Mouse (Mus musculus) induced T-regulatory cell, adult 2 months (primary cell): Measurements from ENCODE around the gene Zfp61.

Experiments
- DNase-seq: peaks from one replicate; pipeline ENCODE4 v3.0.0-alpha.2; 2012; ENCODE audit warnings: low read depth

Zfp61 gene

GRCm38 (mm10) chr7:24300771-24301282 is at the start of gene Zfp61:
Zfp61 (minus strand) TSS chr7:24301232.
- peak; percentile 66 for DNase-seq

DNA sequence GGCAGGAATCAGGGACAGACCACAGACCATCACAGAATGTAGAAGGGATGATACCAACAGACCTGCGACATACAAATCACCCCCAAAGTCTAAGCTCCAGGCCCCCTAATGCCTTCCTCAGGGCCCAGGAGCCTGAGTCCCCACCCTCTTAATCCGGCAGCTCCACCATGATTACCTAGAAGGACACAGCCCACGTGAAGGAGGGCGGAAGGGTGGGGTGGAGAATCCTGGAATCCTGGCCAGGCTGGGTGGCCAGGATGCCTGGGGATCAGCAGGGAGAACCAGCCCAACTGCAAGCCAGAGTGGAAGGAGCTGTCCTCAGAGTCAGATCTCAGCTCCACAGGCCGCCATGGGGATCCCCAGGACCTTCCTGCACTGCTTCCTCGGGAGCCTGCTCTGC is 47.9 kb upstream of the Zfp61 start, which contains the start of gene Lypd5:
Gene Lypd5 (plus strand): TSS at position 301 of the 400 bp plus-strand sequence.
- no peak for DNase-seq

GRCm38 (mm10) chr7:24346444-24346843 is 45.4 kb upstream of the Zfp61 start:
- DNase-seq, result no peak

- no peak for DNase-seq
Observed at GRCm38 (mm10) chr7:24343701-24344272, 42.8 kb upstream of the Zfp61 start.

- peak; percentile 51 for DNase-seq
Observed at GRCm38 (mm10) chr7:24338241-24338640, 37.2 kb upstream of the Zfp61 start.

DNA sequence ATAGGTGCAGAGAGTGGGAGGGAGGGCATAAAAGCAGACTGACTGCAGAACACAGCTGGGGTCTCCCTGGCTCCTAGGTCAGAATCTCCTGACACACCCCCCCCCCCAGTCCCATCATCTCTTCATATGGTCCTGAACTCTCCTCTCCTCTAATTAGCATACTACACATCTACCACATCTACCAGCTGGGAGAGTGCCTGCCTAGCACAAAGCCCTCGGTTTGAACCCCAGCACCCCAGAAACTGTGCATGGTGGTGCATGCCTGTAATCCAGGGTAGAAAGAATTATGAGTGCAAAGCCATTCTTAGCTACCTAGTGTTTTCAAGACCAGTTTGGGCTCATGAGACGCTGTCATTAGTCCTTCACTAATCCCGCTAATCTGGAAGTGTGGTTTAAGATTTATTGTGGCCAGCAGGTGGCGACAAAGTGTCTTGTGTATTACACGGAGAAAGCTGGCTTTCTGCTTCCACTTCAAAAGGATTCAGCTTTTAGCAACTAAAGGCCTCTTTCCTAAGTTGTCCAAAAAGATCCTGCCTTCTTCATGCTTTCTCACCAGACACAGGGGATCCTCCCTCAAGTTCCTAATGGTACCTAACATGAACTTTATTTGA is 34.8 kb upstream of the Zfp61 start:
- peak; percentile 89 for DNase-seq

- DNase-seq, result no peak
Observed at GRCm38 (mm10) chr7:24333304-24333986, 32.4 kb upstream of the Zfp61 start, which contains the start of gene Tescl. Tescl (minus strand) TSS chr7:24333936.

DNA sequence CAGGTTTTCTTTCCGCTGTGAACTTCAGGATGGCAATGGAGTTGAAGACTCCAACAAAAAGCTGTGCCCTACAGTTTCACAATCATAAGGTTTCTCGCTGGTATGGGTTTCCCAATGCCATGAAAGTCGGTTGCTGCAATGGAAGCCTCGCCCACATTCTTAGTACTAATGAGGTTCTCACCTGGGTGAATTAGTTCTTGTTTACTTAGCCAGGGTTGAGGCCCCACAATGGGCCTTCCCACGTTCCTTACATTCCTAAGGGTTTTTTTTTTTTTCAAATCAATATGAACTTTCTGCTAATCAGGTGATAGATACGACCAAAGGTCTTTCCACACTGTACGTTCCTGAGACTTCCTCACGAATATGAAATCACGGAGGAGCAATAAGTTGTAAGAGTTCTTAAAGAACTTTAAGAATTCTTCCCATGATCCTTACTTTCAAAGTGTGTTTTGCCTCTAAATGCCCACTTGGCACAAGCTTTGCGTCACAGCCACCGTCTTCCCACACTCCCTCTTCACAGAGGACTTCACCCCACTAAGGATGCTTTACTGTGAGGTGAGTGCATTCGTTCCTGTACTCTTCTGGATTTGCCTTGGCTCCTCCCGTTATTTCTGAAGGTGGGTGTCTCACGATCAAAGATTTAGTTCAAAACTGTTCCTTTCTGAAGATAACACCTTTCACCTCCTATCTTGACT is 26.4 kb upstream of the Zfp61 start:
- DNase-seq, result no peak

DNA sequence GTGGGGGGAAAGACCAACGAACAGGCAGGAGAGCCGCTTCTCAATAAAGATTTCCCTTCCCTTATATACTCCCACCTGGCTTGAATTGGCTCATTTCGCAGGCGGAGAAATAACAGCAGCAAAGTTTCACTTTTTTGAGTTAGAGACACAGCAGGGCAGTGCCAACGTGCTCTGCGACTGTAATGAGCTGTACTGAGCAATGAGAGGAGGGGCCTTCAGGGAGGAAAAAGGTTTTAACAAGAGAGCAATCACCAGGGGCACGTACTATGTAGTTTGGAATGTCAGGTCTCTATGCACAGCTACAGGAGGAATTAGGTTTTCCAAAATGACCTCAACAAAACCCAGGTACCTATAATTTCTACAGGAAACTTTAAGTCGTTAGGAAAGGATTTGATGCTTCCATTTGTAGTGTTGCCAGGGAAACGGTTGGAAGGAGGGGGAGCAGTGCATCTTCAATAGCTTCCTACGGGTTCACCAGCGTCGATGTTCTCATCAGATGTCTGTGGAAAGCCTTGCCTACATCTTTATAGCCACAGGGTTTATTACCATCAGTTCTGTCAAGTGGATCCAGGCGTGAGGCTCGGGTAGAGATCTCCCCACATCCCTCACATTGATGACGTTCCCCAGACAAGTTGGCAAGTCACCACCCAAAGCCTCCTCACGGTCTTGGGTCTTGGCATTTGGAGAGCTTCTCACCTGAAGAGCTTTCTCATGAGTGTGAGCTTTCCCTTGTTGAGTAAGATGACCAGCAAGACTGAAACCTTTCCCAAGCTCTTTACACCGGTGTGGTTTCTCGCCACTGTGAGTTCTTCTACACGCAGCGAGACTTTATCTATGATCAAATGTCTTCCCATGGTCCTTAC is 25.5 kb upstream of the Zfp61 start:
- no peak for DNase-seq

DNA sequence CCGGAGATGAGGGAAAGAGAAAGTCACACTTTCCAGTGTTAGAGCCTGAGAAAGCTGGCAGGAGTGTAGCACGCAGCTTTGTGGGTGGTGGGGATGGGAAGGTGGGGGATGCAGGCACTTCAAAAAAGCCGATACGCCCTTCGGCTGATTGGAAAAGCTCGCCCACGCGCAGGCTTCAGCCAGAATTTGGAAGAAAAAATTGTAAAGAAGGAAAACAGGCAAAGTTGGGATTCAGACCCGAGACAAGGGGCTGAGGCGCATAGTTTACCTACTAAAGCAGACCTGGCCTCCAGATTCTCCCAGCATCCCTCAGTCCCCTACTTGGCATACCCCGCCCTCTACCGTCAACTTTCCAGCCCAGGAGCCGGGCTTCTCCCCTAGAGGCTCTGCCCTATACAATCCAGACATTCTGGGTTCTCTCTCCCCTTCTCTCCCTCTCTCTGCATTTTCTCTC is 24.7 kb upstream of the Zfp61 start:
- no peak for DNase-seq

- no peak for DNase-seq
Observed at GRCm38 (mm10) chr7:24325197-24325596, 24.2 kb upstream of the Zfp61 start.

DNA sequence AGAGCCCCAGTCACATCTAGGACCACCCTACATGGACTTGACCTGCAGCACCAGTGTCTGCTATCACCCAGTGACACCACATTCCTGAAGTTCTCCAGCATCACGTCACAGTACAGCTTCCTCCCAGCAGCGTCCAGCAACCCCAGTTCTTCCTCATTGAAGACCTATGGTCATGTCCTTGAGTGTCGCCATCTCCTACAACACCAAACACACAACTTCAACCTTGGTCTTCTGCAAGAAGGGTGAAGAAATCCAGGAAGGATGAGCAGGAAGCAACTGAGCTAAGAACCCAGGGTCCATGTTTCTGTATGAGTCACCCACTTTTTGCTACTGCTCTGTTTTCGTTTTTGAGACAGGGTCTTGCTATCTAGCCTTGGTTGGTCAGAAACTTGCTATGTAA is 21.6 kb upstream of the Zfp61 start:
- no peak for DNase-seq

GRCm38 (mm10) chr7:24318942-24319341 is 17.9 kb upstream of the Zfp61 start:
- no peak for DNase-seq

DNA sequence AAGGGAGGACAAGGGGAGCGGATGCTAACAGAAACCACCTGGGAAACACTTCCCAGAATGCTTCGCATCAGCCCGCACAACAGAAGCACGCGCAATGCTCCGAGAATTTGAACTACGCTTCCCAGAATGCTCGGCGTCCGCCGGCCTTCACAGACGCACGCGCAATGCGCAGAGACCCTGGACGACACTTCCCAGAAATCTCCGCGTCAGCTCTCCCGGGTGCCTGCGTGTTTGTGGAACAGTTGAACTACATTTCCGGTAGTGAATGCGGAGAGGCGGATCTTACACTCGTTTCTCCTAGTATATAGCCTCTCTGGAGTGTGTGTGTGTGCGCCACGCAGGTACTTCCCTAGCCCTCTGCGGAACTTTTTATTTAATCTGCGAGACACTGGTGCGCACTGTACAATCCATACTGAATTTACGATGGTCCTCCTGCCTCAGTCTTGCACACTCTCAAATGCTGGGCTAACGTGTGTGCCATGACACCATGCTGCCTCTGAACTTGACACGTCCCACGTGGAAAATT is 15.6 kb upstream of the Zfp61 start, which contains the start of gene Zfp94:
Gene Zfp94 (minus strand): TSS at position 100 of the 526 bp plus-strand sequence.
- peak; percentile 92 for DNase-seq

DNA sequence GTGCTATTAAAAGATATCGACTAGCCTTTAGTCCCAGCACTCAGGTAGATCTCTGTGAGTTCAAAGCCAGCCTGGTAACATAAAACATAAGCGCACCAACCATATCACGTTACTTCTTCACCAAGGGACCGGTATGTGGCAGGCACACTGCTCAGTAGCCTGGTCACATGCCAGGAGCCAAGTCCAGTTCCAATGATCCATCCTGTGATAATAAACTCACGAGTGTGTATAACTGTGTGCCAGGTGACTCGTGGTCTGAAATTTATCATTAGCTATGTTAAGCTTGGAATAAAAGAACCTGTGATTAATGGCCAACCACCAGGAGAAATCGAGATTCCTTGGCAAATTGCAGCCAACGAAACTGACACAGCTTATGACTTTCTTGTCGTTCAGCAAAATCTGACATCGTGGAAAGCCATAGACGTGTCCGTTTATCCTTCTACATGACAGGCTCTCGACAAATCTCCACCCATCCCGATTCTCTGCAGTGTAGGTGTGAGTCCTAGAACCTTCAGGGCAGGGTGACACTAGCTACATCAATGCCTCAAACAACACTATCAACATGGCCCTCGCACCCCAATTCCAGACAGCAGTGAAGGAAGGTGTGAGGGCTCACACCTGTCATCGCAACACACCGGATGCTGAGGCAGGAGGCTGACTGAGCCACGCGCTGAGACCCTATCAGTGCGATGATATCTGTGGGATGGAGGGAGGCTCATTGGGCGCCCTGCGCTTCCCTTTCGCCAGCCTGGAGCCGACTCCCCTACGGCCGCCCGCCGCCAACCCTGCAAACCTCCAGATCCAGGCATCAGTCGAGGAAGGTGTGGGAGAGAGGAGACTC is 14.9 kb upstream of the Zfp61 start:
- DNase-seq, result no peak

- no peak for DNase-seq
Observed at GRCm38 (mm10) chr7:24299823-24300481, 1.1 kb downstream of the Zfp61 start.

DNA sequence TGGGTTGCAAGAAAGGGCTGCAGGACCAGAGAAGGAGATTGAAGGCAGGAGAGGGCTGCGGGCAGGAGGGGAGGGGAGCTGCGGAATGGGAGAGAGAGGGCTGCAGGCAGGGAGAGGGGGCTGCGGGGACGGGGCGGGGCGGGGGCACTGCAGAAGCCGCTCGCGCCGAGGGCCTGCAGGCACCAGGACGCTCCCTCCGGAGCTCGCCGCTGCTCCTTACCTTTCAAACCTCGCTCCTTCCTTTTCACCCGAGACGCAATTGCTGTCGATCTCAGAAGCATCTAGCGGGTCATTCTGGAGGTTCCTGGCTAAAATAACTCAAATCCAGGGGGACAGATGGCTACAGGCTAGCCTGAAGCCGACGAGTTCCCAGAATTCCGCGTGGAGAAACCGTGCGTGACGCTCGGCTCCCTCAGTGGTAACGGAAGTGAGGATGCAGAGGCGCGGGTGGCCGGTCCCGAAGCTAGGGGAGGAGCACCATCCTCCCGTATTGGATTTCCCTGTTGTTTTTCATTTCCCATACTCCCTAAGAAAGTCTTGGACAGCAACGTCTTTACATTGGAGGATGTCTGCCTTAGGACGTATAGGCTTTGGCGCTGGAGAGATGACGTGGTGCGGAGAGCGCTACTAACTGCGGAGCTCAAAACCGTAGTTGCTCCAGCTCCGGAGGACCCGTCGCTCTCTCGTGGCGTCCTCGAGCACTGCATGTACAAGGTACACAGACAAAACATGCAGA is 1.9 kb downstream of the Zfp61 start:
- DNase-seq, result peak; percentile 84

- DNase-seq, result no peak
Observed at GRCm38 (mm10) chr7:24298635-24298972, 2.4 kb downstream of the Zfp61 start.
